Mouse (Mus musculus) stomach, postnatal 0 days (tissue): ENCODE measurements at regions not wholly inside any gene's neighbourhood (a gene's known extent, or its start where the extent isn't known, plus 50 kb on each side); places are given as distances from the start of the nearest gene placed in this dataset.

Source experiments
- CTCF ChIP-seq: IDR thresholded peaks from 2 replicates; pipeline ENCODE4 v1.5.1; 2016; ENCODE audit warnings: antibody characterized with exemption, low read depth, mild to moderate bottlenecking, moderate library complexity
- EP300 ChIP-seq: optimal IDR thresholded peaks from 2 replicates; pipeline ENCODE3; 2016; ENCODE audit warnings: antibody characterized with exemption

DNA sequence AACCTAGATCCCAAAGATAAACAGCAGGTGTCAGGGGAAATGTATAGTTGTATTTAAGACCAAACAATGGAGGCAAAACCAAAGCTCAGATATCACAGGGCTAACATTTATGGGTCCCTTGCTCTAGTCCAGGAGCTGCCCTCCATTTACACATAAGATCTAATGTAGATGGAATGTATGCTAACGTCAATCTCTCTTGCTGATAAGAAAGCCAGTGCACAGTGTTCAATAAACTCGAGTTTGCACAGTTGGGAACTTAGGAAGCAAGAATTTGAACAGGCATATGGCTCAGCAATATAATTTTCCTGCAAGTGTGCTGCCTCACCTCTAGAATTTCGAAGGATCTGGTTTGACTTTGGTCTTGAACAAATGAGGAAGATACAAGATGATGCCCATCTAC lies 620.9 kb upstream of the Tenm4 start:
- TF ChIP-seq CTCF (no peak), EP300 (no peak)
